Mouse (Mus musculus): ENCODE results near the gene Stard13. TPM values are rescaled to one million over a fixed set of nuclear protein-coding genes. Genes with fewer than 3 reads are reported as not detected.
A peak's percentile ranks its signal among the peaks of the same experiment; 100 is the strongest.

The Stard13 gene
- polyA plus RNA-seq, 1 experiment from 2014 or later: 10.6 TPM

DNA sequence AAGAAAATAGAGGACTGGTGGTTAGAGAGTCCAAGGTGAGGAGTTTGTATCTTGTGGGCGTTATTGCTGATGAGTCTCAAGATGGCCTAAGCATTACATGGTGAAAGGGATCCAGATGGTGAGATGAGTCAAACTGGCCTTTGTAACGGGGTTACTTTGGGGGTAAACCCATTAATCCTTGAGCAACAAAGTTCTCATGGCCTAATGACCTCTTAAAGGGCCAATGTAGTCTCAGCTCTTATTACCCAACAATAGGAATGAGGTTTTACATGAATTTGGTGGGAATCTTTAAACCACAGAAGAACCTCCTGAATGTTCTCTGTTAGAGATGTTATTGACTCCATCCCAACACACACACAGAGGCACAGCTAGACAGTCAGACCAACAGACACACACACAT lies 14.4 kb upstream of the Stard13 start:
- WGBS: 52% methylated on average over 2 of the region's 2 CpGs
- H3K9ac ChIP-seq: no peak overlapping the region

DNA sequence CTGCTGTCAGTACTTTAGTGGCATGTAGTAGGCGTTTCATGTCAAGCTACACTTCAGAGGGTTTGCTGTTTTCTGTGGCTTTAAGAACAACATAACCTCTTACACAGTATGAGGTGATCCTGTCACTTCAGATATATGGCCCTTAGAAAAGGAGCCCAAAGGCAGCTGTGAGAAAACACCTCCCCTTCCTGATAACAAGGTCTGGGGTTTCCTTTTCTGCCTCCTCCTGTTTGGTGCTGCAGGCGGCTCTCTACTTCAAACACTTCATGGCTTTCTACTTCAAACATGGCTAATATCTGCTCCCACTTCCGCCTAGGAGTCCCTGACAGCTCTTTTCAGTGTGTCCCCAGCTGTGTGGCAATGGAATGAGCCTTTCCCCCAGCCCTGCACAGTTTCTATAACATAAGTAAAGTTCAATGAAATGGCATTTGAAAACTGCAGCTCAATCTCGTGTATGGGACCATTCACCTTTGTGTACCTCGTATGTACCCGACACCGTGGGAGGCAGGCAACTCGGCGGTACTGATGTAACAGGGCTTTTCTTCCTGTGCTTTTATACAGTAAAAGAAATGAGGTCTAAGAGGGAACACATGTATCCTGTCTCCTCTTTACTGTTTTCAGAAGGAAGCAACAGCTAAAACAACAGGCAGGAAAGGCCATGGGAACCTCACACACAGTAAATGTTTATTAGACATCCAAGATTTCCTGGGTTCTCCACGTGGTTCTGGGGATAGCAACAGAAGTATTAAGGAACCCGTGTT lies 13.7 kb upstream of the Stard13 start:
- Histone ChIP-seq H3K27ac (peak overlapping the region; percentile 75), H3K4me3 (replicated peaks) (no peak overlapping the region), H3K9ac (no peak overlapping the region), H3K4me2 (peak overlapping the region; percentile 40), H3K36me3 (no peaks in the 10 kb centered on the region), H3K9me3 (replicated peaks) (no peaks in the 10 kb centered on the region), H3K27me3 (no peaks in the 10 kb centered on the region), H3K4me1 (peaks cover 30% of the 10 kb centered on the region)
- 16% methylated on average over 11 of the region's 11 CpGs for WGBS
- peak; percentile 88 for ATAC-seq (replicated peaks; ENCODE audit: low FRiP score)

More for the DNA sequence above, 14.4 kb upstream of the Stard13 start:
- H3K27me3 ChIP-seq: no peaks in the 10 kb centered on the region
- no peaks in the 10 kb centered on the region for H3K9me3 ChIP-seq (replicated peaks)
- no peak overlapping the region for H3K4me2 ChIP-seq
- H3K27ac ChIP-seq: peak overlapping the region; percentile 75
- no peak overlapping the region for H3K4me3 ChIP-seq (replicated peaks)
- no peaks in the 10 kb centered on the region for H3K36me3 ChIP-seq
- no peak for ATAC-seq (replicated peaks; ENCODE audit: low FRiP score)
- peaks cover 30% of the 10 kb centered on the region for H3K4me1 ChIP-seq

DNA sequence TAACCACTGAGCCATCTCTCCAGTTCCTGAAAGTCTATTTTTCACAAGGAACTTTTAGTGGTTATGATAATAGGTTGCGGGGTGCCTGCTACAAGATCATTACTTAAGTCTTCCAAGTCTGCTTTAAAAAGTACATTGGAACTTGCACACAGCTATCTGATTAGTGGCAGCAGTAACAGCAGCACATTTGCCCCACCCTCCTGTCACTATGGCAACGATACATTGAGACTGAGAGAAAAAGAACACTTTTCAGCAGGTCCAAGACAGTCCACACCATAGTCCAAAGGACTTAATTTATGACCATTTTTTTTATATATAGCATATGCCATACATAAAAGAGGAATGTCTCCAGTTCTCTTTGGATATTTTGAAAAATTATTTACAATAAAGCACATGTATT lies 12.7 kb upstream of the Stard13 start:
- Histone ChIP-seq H3K27me3 (no peaks in the 10 kb centered on the region), H3K4me2 (no peak overlapping the region), H3K9me3 (replicated peaks) (no peaks in the 10 kb centered on the region), H3K27ac (no peak overlapping the region), H3K4me3 (replicated peaks) (no peak overlapping the region), H3K9ac (no peak overlapping the region), H3K36me3 (no peaks in the 10 kb centered on the region), H3K4me1 (peaks cover 30% of the 10 kb centered on the region)
- 75% methylated on average over 2 of the region's 2 CpGs for WGBS
- no peak for ATAC-seq (replicated peaks; ENCODE audit: low FRiP score)

DNA sequence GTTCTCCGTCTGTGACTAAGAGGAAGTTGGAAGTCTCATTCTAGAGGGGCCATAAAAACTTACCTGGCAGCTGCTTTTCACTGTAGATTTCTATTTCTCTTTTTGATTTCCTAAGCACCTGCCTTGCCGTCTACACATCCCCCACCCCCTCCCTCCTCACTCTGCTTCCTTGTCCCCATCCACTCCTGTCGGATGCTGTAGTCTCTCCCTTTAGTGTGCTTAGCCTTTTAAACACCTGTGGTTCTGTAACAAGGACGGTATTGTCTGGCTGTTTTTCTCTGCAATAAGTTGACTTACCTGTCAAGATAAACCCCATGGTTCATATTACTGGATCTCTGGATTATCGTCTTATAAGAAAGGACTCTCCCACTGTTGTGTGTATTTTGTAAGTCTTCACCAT lies 11.9 kb upstream of the Stard13 start:
- no peaks in the 10 kb centered on the region for H3K36me3 ChIP-seq
- no peak for ATAC-seq (replicated peaks; ENCODE audit: low FRiP score)
- WGBS: 86% methylated on average over 5 of the region's 5 CpGs
- H3K27me3 ChIP-seq: no peaks in the 10 kb centered on the region
- H3K4me2 ChIP-seq: no peak overlapping the region
- no peaks in the 10 kb centered on the region for H3K9me3 ChIP-seq (replicated peaks)
- H3K27ac ChIP-seq: no peak overlapping the region
- no peak overlapping the region for H3K4me3 ChIP-seq (replicated peaks)
- H3K9ac ChIP-seq: no peak overlapping the region
- H3K4me1 ChIP-seq: peaks cover 30% of the 10 kb centered on the region

DNA sequence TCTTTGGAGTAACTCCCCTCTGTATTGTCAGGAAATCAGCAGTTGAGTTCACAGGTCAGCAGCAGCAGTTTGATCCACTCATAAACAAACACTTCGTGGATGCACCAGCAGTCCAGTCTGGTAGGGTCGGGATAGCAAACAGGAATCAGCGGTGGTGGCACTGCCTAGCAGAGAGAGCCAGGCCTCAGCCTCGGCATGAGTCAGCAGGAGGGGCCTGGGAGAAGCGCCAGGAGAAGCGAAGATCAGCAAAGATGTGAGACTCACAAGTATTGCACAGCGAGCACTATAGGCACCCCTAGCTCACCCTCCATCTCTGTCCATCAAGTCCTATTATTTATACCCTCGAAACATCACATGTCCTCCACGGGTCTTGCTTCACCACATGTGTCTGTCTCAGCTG lies 5.1 kb upstream of the Stard13 start:
- Histone ChIP-seq H3K4me3 (replicated peaks) (no peak overlapping the region), H3K9ac (no peak overlapping the region), H3K4me2 (no peak overlapping the region), H3K27ac (no peak overlapping the region), H3K27me3 (no peaks in the 10 kb centered on the region), H3K9me3 (replicated peaks) (no peaks in the 10 kb centered on the region), H3K4me1 (0 out of 2 replicates have a peak, but pooled peaks cover 6% of the 10 kb centered on the region), H3K36me3 (no peaks in the 10 kb centered on the region)
- ATAC-seq (replicated peaks; ENCODE audit: low FRiP score): no peak
- 73% methylated on average over 9 of the region's 9 CpGs for WGBS

DNA sequence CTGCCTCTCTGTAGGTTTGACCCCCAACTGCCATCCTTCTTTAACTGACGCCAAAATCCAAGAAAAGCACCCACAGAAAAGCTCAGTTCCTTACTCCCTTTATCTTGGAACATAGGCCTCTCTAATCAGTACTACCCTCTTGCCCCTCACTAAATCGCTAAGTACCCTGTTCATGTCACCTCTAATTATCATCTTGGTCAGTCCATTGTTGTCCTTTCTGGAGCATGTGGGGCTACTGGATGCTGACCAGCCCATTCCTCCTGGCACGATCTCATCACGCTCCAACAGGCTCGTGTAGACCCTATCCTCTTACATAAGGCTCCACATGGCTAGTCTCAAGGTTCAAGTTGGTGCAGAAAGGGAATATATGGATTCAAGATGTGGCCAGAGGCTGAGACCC lies 2.8 kb upstream of the Stard13 start:
- Histone ChIP-seq H3K27me3 (no peaks in the 10 kb centered on the region), H3K4me2 (no peak overlapping the region), H3K27ac (0 out of 2 replicates have a peak overlapping the region, but pooled peaks have one; percentile 13), H3K36me3 (no peaks in the 10 kb centered on the region), H3K4me3 (replicated peaks) (no peak overlapping the region), H3K4me1 (peaks cover 16% of the 10 kb centered on the region), H3K9ac (no peak overlapping the region), H3K9me3 (replicated peaks) (no peaks in the 10 kb centered on the region)
- 53% methylated on average over 5 of the region's 5 CpGs for WGBS
- ATAC-seq (replicated peaks; ENCODE audit: low FRiP score): peak; percentile 44

DNA sequence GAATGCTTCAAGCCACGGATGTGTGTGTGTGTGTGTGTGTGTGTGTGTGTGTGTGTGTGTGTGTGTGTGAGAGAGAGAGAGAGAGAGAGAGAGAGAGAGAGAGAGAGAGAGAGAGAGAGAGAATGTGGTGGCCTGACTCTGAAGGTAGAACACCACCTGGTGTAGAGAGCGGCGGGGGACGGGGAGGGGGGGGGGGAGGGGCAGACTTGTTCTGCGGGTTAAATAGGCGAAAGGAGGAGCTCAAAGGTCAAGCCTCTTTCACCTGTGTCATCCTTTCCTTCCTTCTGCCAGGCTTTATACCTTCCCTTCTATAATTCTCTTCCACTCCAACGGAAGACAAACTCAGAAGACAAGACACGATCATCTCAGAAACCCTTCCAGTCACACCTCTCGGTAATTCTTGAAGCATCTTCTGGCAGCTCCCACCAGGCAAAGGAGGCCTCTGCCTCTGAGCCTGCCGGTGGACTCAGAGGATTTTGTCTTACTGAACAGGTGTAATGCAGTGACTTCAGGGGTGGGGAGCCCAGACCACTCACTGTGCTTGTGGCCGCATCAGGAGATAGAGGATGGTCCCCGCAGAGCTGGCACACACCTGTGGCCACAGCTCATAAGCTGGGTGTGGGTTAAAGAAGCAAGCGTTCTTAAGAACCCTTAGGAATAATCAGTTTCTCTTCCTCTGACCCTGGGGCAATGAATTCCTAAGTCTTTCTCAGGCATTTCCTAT lies 898 bp downstream of the Stard13 start:
- 31% methylated on average over 10 of the region's 13 CpGs for WGBS
- Histone ChIP-seq H3K4me1 (peaks cover 15% of the 10 kb centered on the region), H3K4me2 (peak overlapping the region; percentile 98), H3K36me3 (no peaks in the 10 kb centered on the region), H3K9me3 (replicated peaks) (no peaks in the 10 kb centered on the region), H3K9ac (peak overlapping the region; percentile 67), H3K4me3 (replicated peaks) (peak overlapping the region; percentile 67), H3K27ac (no peak overlapping the region), H3K27me3 (no peaks in the 10 kb centered on the region)
- ATAC-seq (replicated peaks; ENCODE audit: low FRiP score): 0 out of 2 replicates have a peak, but pooled peaks have one; percentile 29

DNA sequence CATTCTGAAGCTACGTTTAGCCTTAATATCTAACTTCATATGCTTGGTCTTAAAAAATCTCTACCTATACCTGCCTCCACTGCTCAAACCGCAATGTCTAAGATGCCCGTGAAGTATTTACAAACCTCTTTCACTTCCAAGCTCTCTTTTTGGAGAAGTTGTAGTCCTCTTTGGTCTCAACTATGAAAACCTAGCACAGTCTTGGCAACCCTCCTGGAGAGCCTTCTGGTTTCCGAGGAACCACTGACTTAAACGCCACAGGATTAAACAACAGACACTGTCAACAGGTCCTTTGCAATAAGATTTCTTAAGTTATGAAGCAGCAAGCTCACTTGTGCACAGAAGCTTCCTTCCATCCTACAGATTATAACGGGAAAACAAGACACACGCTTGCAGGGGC lies 1.8 kb downstream of the Stard13 start:
- peaks cover 15% of the 10 kb centered on the region for H3K4me1 ChIP-seq
- H3K36me3 ChIP-seq: no peaks in the 10 kb centered on the region
- H3K27ac ChIP-seq: no peak overlapping the region
- no peak overlapping the region for H3K4me2 ChIP-seq
- no peaks in the 10 kb centered on the region for H3K27me3 ChIP-seq
- ATAC-seq (replicated peaks; ENCODE audit: low FRiP score): no peak
- H3K9ac ChIP-seq: no peak overlapping the region
- 92% methylated on average over 7 of the region's 7 CpGs for WGBS
- no peak overlapping the region for H3K4me3 ChIP-seq (replicated peaks)
- no peaks in the 10 kb centered on the region for H3K9me3 ChIP-seq (replicated peaks)

DNA sequence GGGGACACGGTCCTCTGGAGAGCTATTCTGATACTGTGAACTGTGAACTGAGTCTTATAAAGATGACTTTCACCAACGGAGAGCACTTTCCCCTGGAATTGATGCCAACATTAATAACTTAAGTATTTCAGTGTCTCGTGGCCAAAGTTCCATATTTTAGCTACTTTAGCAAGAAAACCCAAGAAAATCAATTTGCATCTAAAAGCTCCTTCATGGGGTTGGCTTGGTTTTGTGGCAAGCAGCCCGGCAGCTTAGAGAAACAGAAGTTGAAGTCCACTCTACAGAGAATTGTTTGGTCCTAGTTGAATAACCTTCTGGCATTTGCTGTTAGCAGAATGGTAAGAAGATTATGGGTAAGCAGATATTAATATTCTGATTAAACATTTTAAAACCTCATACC lies 2.2 kb downstream of the Stard13 start:
- ATAC-seq (replicated peaks; ENCODE audit: low FRiP score): no peak
- WGBS: 77% methylated on average over 4 of the region's 4 CpGs

DNA sequence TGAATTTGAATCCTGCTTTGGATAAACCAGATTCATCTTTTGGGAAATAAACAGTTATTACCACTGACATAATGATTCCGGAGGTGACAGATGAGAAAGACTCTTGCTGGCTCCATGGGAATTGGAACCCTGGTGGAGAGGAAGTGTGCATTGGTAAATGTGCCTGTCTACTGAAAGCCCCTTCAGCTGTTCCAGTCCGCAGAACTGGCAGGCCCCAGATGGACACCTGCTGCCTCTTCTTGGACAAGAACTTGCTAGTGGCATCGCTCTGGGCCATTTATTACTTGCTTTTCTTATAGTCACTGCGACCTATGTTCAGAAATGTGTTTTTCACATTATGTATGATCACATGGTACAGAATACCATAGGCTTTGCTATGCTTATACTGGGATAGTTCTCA lies 3.2 kb downstream of the Stard13 start:
- no peak for ATAC-seq (replicated peaks; ENCODE audit: low FRiP score)
- no peak overlapping the region for H3K4me3 ChIP-seq (replicated peaks)
- no peak overlapping the region for H3K27ac ChIP-seq
- H3K4me2 ChIP-seq: no peak overlapping the region
- H3K27me3 ChIP-seq: no peaks in the 10 kb centered on the region
- H3K36me3 ChIP-seq: no peaks in the 10 kb centered on the region
- peaks cover 15% of the 10 kb centered on the region for H3K4me1 ChIP-seq
- no peaks in the 10 kb centered on the region for H3K9me3 ChIP-seq (replicated peaks)
- 93% methylated on average over 4 of the region's 4 CpGs for WGBS
- H3K9ac ChIP-seq: no peak overlapping the region

More for the DNA sequence above, 2.2 kb downstream of the Stard13 start:
- H3K4me2 ChIP-seq: no peak overlapping the region
- no peak overlapping the region for H3K4me3 ChIP-seq (replicated peaks)
- no peak overlapping the region for H3K27ac ChIP-seq
- peaks cover 15% of the 10 kb centered on the region for H3K4me1 ChIP-seq
- H3K9ac ChIP-seq: no peak overlapping the region
- no peaks in the 10 kb centered on the region for H3K9me3 ChIP-seq (replicated peaks)
- H3K36me3 ChIP-seq: no peaks in the 10 kb centered on the region
- H3K27me3 ChIP-seq: no peaks in the 10 kb centered on the region

DNA sequence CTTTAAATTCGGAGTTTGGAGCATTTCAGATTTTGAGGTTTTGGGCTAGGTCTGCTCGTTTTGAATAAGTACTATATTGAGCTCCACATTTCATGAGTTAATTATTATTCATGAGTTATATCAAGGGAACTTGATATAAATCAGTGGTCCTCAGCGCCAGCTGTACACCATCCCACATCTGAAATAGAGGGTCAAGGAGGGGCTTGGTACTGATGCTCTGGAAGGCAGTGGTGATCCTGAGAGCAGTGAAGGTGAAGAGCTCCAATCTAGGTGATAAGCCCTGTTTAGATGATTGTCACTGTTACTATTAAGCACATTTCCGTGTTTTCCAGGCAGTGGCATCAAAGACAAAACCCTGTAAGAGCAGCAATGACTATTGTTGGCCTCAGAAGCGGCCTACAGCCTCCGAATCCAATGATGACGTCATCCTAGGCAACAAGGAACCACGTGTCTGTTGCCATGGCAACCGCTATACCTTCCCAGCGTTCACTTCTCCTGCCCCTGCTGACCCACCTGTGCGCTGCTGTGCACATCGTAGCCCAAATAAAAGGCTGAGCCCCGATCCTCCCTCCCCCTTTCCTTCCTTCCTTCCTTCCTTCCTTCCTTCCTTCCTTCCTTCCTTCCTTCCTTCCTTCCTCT lies 5.2 kb downstream of the Stard13 start:
- no peak overlapping the region for H3K4me3 ChIP-seq (replicated peaks)
- WGBS: 77% methylated on average over 13 of the region's 13 CpGs
- H3K27me3 ChIP-seq: no peaks in the 10 kb centered on the region
- no peaks in the 10 kb centered on the region for H3K36me3 ChIP-seq
- H3K9ac ChIP-seq: no peak overlapping the region
- H3K4me2 ChIP-seq: no peak overlapping the region
- H3K27ac ChIP-seq: no peak overlapping the region
- no peak for ATAC-seq (replicated peaks; ENCODE audit: low FRiP score)
- H3K4me1 ChIP-seq: peaks cover 11% of the 10 kb centered on the region
- no peaks in the 10 kb centered on the region for H3K9me3 ChIP-seq (replicated peaks)

DNA sequence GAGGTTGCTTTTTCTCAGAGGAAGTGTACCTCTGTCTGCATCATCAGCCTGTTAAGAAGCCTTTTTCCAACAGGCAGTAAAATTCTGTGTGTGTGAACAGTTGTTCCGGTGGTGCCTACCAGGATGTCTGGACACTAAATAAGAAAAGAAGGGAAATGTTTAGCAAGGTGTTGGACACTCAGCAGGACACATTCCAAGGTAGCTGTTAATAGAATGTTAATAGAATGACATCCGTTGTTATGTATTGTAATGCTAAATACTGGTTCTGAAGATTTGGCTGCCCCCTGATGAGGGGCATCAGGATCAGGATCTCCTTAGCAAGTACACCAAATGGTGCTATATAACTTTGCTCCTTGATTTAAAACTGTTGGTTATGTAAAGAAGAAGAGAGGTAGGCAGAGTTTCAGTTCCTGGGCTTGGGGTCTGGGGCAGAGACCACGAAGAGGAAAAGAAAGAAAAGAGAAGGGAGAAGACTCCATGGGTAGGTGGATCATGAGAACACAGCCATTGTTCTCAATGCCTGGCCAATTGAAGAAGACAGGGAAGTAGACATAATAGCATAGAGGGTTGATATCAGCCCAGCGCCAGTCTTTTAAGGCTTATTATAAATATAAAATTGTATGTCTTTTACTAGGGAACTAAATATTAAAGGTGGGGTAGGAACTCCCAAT lies 9.8 kb downstream of the Stard13 start:
- Histone ChIP-seq H3K27me3 (no peaks in the 10 kb centered on the region), H3K27ac (no peak overlapping the region), H3K9me3 (replicated peaks) (no peaks in the 10 kb centered on the region), H3K4me3 (replicated peaks) (no peak overlapping the region), H3K9ac (no peak overlapping the region), H3K4me1 (peaks cover 8% of the 10 kb centered on the region), H3K36me3 (no peaks in the 10 kb centered on the region), H3K4me2 (no peak overlapping the region)
- no peak for ATAC-seq (replicated peaks; ENCODE audit: low FRiP score)
- WGBS: 58% methylated on average over 4 of the region's 4 CpGs

Data from kidney, embryonic 15.5 days (tissue).